Mouse (Mus musculus): Measurements from ENCODE around the gene Cacna1i.

DNA sequence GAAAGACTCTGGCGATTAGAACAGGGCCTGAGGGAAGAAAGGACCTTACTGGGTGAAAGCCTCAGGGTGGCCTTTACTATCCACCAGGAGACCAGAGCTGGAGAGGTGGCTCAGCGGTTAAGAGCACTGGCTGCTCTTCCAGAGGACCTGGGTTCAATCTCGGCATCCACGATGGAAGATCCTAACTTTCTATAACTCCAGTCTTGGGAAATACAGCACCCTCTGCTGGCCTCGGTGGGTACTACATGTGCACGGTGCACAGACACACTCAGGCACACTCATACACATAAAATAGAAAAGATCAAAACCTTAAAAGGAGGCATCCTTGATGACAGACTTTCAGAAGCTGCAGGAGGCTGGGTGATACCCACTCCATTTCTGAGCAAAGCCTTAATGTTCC is 6.4 kb upstream of the Cacna1i start:
- TF ChIP-seq GATA1 (IDR thresholded peaks at IDR 0.05; ENCODE audit: low read length), result no peak
- TF ChIP-seq TAL1 (IDR thresholded peaks at IDR 0.05; ENCODE audit: low read length), result no peak
